Mouse (Mus musculus): ENCODE measurements around the gene Ptprr.

GRCm38 (mm10) chr10:115976345-115976744 lies 41.7 kb upstream of the Ptprr start:
- no peak for TF ChIP-seq USF1 (IDR thresholded peaks at IDR 0.05; ENCODE audit: low read depth)
- no peak for TF ChIP-seq CTCF (IDR thresholded peaks at IDR 0.05; ENCODE audit: control insufficient read depth, insufficient read depth, insufficient read length)
- no peak for TF ChIP-seq MAX (IDR thresholded peaks at IDR 0.05)
- no peak for TF ChIP-seq MYOG (IDR thresholded peaks at IDR 0.05; ENCODE audit: control insufficient read depth, extremely low read depth, insufficient read length)
- no peak for TF ChIP-seq CEBPB (IDR thresholded peaks at IDR 0.05; ENCODE audit: low read depth)
- TF ChIP-seq FOSL1 (IDR thresholded peaks at IDR 0.05; ENCODE audit: insufficient read depth, low read length, poor library complexity, severe bottlenecking): no peak
